Mouse (Mus musculus) forebrain, embryonic 10.5 days (tissue): Measurements from ENCODE around the gene Wdr78. TPM values are rescaled to one million over a fixed set of nuclear protein-coding genes. Genes with fewer than 3 reads are reported as not detected.

Source experiments
- DNase-seq: peaks from one replicate; pipeline ENCODE4 v3.0.0-alpha.2; 2017; ENCODE audit warnings: low spot score; ENCODE audit errors: extremely low spot score
- H3K27ac ChIP-seq: fragments of 300-500 bp; sonication (generic); 2 replicates; pipeline ENCODE4 v1.5.1; 2016; ENCODE audit warnings: mild to moderate bottlenecking
- H3K27me3 ChIP-seq: fragments of 300-500 bp; sonication (generic); 2 replicates; pipeline ENCODE4 v1.6.1; 2016; ENCODE audit warnings: mild to moderate bottlenecking; ENCODE audit not compliant: poor library complexity, severe bottlenecking
- H3K36me3 ChIP-seq: fragments of 300-500 bp; sonication (generic); replicated peaks from 2 replicates; pipeline ENCODE4 v1.6.1; 2016; ENCODE audit warnings: mild to moderate bottlenecking, moderate library complexity
- H3K4me1 ChIP-seq: fragments of 300-500 bp; sonication (generic); 2 replicates; pipeline ENCODE4 v1.6.1; 2016
- H3K4me3 ChIP-seq: fragments of 300-500 bp; sonication (generic); 2 replicates; pipeline ENCODE4 v1.5.1; 2016; ENCODE audit warnings: mild to moderate bottlenecking, moderate library complexity
- H3K9me3 ChIP-seq: fragments of 300-500 bp; sonication (generic); 2 replicates; pipeline ENCODE4 v1.6.1; 2016; ENCODE audit warnings: mild to moderate bottlenecking, moderate library complexity
- WGBS: fragments of 180-500 bp; shearing (Covaris S2); methylation state at CpG from one replicate; pipeline ENCODE4 v1.1.7; 2016; 5-methylcytosine and 5-hydroxymethylcytosine counted together
- polyA plus RNA-seq: library from polyadenylated mRNA; unstranded; fragments of >200 nt; fragmentation: Nextera tagmentation; extraction: Ambion mirVana; gene quantifications from 2 replicates; pipeline ENCODE4 v1.2.1, GENCODE M21; 2016

The Wdr78 gene
- polyA plus RNA-seq, 1 experiment from 2014 or later = 4.8 TPM

- Histone ChIP-seq H3K4me3 (peak overlapping the region; percentile 91), H3K36me3 (peaks cover 10% of the 10 kb centered on the region), H3K9me3 (no peaks in the 10 kb centered on the region), H3K27ac (peak overlapping the region; percentile 98), H3K27me3 (0 out of 2 replicates have a peak, but pooled peaks cover 4% of the 10 kb centered on the region), H3K4me1 (peaks cover 38% of the 10 kb centered on the region)
- 1% methylated on average over 15 of the region's 15 CpGs for WGBS
- DNase-seq = no peak
These were observed 4.5 kb upstream of the Wdr78 start for GRCm38 (mm10) chr4:103118888-103119228.

GRCm38 (mm10) chr4:103113402-103113801 is 953 bp downstream of the Wdr78 start:
- H3K36me3 ChIP-seq = peaks cover 40% of the 10 kb centered on the region
- H3K27me3 ChIP-seq = 0 out of 2 replicates have a peak, but pooled peaks cover 4% of the 10 kb centered on the region
- WGBS = 19% methylated on average over 11 of the region's 11 CpGs
- H3K4me1 ChIP-seq = peaks cover 40% of the 10 kb centered on the region
- no peak for DNase-seq
- no peaks in the 10 kb centered on the region for H3K9me3 ChIP-seq
- H3K27ac ChIP-seq = peak overlapping the region; percentile 100
- H3K4me3 ChIP-seq = peak overlapping the region; percentile 88

- no peaks in the 10 kb centered on the region for H3K9me3 ChIP-seq
- H3K4me1 ChIP-seq = peaks cover 40% of the 10 kb centered on the region
- 0 out of 2 replicates have a peak, but pooled peaks cover 4% of the 10 kb centered on the region for H3K27me3 ChIP-seq
- no peak for DNase-seq
- peak overlapping the region; percentile 100 for H3K27ac ChIP-seq
- peaks cover 45% of the 10 kb centered on the region for H3K36me3 ChIP-seq
- H3K4me3 ChIP-seq = peak overlapping the region; percentile 88
- WGBS = 71% methylated on average over 7 of the region's 7 CpGs
These were observed 1.7 kb downstream of the Wdr78 start for GRCm38 (mm10) chr4:103112651-103113050.

GRCm38 (mm10) chr4:103098532-103098931 is 15.8 kb downstream of the Wdr78 start:
- H3K27me3 ChIP-seq = no peaks in the 10 kb centered on the region
- no peaks in the 10 kb centered on the region for H3K9me3 ChIP-seq
- no peak for DNase-seq
- H3K27ac ChIP-seq = no peak overlapping the region
- no peak overlapping the region for H3K4me3 ChIP-seq
- peaks cover 12% of the 10 kb centered on the region for H3K36me3 ChIP-seq
- H3K4me1 ChIP-seq = no peaks in the 10 kb centered on the region
- 85% methylated on average over 5 of the region's 5 CpGs for WGBS

- WGBS = 94% methylated on average over 8 of the region's 8 CpGs
- no peaks in the 10 kb centered on the region for H3K4me1 ChIP-seq
- H3K4me3 ChIP-seq = no peak overlapping the region
- no peak for DNase-seq
- no peaks in the 10 kb centered on the region for H3K9me3 ChIP-seq
- no peaks in the 10 kb centered on the region for H3K27me3 ChIP-seq
- H3K36me3 ChIP-seq = peaks cover 2% of the 10 kb centered on the region; the same call in 1 of the 2 replicates
- H3K27ac ChIP-seq = no peak overlapping the region
These were observed 18.4 kb downstream of the Wdr78 start for GRCm38 (mm10) chr4:103095921-103096320.

GRCm38 (mm10) chr4:103085237-103085636 is 29.1 kb downstream of the Wdr78 start:
- WGBS = 92% methylated on average over 5 of the region's 5 CpGs
- H3K4me3 ChIP-seq = no peak overlapping the region
- H3K4me1 ChIP-seq = no peaks in the 10 kb centered on the region
- DNase-seq = no peak
- H3K27me3 ChIP-seq = no peaks in the 10 kb centered on the region
- no peaks in the 10 kb centered on the region for H3K9me3 ChIP-seq
- no peak overlapping the region for H3K27ac ChIP-seq
- H3K36me3 ChIP-seq = peaks cover 15% of the 10 kb centered on the region; the same call in 1 of the 2 replicates

- H3K9me3 ChIP-seq = no peaks in the 10 kb centered on the region
- no peak overlapping the region for H3K4me3 ChIP-seq
- H3K27ac ChIP-seq = no peak overlapping the region
- H3K4me1 ChIP-seq = no peaks in the 10 kb centered on the region
- DNase-seq = no peak
- no peaks in the 10 kb centered on the region for H3K27me3 ChIP-seq
- WGBS = 81% methylated on average over 3 of the region's 3 CpGs
- 0 out of 2 replicates have a peak, but pooled peaks cover 7% of the 10 kb centered on the region for H3K36me3 ChIP-seq
These were observed 43.7 kb downstream of the Wdr78 start for GRCm38 (mm10) chr4:103070631-103071030.

DNA sequence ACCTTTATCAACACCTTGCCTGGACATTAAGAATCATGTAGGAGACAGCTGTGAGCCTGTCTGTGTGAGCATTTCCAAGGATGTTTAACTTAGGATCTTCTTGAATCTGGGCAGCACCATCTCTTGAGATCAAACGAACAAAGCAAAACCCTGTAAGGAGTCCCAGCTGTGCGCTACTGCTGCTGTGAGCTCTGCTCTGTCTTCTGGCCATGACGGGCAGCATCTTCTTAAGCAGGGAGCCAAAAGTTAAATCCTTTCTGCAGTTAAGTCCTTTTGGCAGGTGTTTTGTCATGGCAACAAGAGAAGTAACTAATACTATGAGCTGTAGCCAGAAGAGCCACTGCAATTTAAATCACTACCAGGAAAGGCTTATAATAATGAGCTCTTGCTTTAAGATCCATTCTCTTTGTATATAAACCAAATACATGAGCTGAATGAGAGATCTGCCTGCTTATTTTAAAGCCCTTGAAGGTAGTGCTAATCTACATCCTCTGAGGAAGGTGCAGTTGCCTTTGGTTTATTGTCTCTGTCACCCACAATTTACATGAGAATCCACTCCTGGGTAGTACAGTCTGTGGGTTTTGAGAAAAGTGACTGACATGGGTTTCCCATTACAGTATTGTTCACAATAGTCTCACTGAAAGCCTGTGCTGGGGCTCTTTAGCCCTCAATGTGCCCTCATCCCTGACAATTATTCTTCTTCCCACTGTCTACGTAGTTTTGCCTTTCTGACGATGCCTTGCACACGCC is 46.3 kb downstream of the Wdr78 start:
- H3K27ac ChIP-seq = no peak overlapping the region
- no peak for DNase-seq
- no peaks in the 10 kb centered on the region for H3K4me1 ChIP-seq
- no peaks in the 10 kb centered on the region for H3K27me3 ChIP-seq
- 0 out of 2 replicates have a peak, but pooled peaks cover 3% of the 10 kb centered on the region for H3K36me3 ChIP-seq
- 58% methylated on average over 6 of the region's 6 CpGs for WGBS
- no peak overlapping the region for H3K4me3 ChIP-seq
- H3K9me3 ChIP-seq = no peaks in the 10 kb centered on the region

DNA sequence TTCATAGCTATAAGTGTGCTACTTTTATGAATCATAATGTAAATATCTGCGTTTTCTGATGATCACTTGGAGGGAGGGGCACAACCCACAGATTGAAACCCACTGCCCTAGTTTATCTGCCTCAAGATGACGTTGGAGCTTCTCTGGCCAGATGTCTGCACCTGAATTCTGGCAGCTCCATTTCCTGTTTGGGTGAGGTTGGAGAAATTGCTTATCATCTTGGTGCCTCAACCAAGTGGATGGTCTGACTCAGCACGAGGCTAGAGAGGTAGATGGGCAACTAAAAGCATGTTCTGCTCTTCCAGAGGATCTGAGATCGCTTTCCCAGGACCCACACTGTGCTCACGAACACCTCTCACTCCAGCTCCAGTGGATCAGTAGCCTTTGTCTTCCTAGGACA is 49.4 kb downstream of the Wdr78 start:
- DNase-seq = no peak
- H3K4me1 ChIP-seq = no peaks in the 10 kb centered on the region
- H3K4me3 ChIP-seq = no peak overlapping the region
- no peak overlapping the region for H3K27ac ChIP-seq
- WGBS = 89% methylated on average over 5 of the region's 5 CpGs
- no peaks in the 10 kb centered on the region for H3K27me3 ChIP-seq
- H3K36me3 ChIP-seq = 0 out of 2 replicates have a peak, but pooled peaks cover 3% of the 10 kb centered on the region
- H3K9me3 ChIP-seq = no peaks in the 10 kb centered on the region

DNA sequence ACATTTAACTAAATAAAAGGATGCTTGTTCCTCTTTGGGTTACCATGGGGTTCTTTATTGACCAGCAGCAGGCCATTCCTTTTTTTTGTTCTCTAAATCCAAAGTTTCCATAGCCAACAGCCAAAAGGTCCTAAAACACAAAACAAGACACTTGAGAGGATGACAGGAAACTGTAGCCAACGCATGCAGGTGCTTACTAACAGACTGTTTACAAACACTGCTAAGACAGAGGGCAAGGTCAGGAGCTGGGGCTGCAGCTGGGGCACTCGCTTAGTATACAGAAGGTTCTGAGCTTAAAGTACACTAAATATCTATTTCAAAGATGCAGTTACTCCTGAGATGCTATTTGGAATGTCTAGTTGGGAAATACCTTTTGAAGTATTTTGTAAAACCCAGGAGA is 49.9 kb downstream of the Wdr78 start:
- H3K36me3 ChIP-seq = peaks cover 6% of the 10 kb centered on the region
- no peaks in the 10 kb centered on the region for H3K4me1 ChIP-seq
- H3K27me3 ChIP-seq = no peaks in the 10 kb centered on the region
- no peak for DNase-seq
- WGBS = 77% methylated on average over 2 of the region's 2 CpGs
- H3K4me3 ChIP-seq = no peak overlapping the region
- H3K27ac ChIP-seq = no peak overlapping the region
- no peaks in the 10 kb centered on the region for H3K9me3 ChIP-seq

DNA sequence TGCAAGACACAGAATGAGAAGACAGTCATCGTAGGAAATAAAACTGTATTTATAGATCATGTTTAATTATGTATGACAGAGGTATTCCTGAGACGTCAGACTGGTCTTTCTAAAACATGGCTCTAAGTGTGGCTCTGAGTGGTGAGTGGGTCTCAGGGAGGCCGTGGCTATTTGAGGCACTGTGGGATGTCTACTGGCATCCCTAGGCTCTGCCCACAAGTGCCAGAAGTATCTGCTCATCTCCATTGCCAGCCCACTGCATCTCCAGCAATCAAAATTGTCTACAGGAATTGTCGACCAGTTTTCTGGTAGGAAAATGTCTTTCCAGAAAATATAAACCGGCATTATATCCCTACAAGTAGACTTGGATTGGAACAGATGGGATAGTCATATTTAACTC is 57.4 kb downstream of the Wdr78 start:
- Histone ChIP-seq H3K4me1 (no peaks in the 10 kb centered on the region), H3K4me3 (no peak overlapping the region), H3K9me3 (peaks cover 2% of the 10 kb centered on the region; the same call in 1 of the 2 replicates), H3K27me3 (no peaks in the 10 kb centered on the region), H3K36me3 (peaks cover 21% of the 10 kb centered on the region), H3K27ac (no peak overlapping the region)
- 88% methylated on average over 5 of the region's 5 CpGs for WGBS
- DNase-seq = no peak

GRCm38 (mm10) chr4:103048046-103048445 is 66.3 kb downstream of the Wdr78 start:
- H3K27me3 ChIP-seq = no peaks in the 10 kb centered on the region
- no peaks in the 10 kb centered on the region for H3K4me1 ChIP-seq
- H3K36me3 ChIP-seq = peaks cover 4% of the 10 kb centered on the region; the same call in 1 of the 2 replicates
- H3K4me3 ChIP-seq = no peak overlapping the region
- WGBS = 93% methylated on average over 11 of the region's 11 CpGs
- no peak overlapping the region for H3K27ac ChIP-seq
- no peak for DNase-seq
- no peaks in the 10 kb centered on the region; the same call in 1 of the 2 replicates for H3K9me3 ChIP-seq

- WGBS = 93% methylated on average over 11 of the region's 11 CpGs
- no peak overlapping the region for H3K27ac ChIP-seq
- no peak for DNase-seq
- peaks cover 14% of the 10 kb centered on the region; the same call in 1 of the 2 replicates for H3K36me3 ChIP-seq
- H3K27me3 ChIP-seq = no peaks in the 10 kb centered on the region
- no peaks in the 10 kb centered on the region for H3K9me3 ChIP-seq
- H3K4me3 ChIP-seq = no peak overlapping the region
- no peaks in the 10 kb centered on the region for H3K4me1 ChIP-seq
These were observed 71.4 kb downstream of the Wdr78 start for GRCm38 (mm10) chr4:103042997-103043396.
